In the genomic region with DNA sequence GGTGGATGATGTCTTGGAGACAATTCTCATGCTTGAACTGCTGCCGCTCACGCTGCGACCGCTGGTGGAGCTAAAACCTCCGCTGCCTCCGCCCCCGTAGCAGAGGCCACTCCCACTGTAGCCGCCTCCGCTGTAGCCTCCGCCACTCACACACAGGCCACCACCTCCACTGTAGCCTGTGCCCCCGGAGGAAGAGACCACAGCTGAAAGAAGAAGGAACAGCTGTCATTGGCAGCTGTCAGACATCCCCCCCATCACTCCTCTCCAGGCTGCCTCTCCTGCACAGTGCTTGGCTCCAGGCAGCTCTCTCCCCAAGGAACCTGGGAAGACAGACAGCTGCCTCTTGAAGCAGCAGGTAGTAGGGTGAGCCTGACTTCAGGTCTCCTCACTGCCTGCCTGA, we compare ENCODE assay signal across 9 mouse cellular contexts. TPM values are rescaled to one million over a fixed set of nuclear protein-coding genes. Genes with fewer than 3 reads are reported as not detected.
DNase-seq lines count a peak whose midpoint lies in the region; ATAC-seq lines count a peak whose summit lies in the region.
"Had no signal": no experiment of that assay in that cellular context is flagged by ENCODE, and none has a peak within 500 bp of the region (broad histone marks: within the 10 kb centered on the region; RNA-seq: fewer than 3 reads in every experiment).

No protein-coding gene starts in this region.

- no peak overlapping the region for H3K27ac ChIP-seq in forebrain, embryonic 14.5 days (ENCODE audit: low read depth, low read length)
- no peak overlapping the region for H3K27ac ChIP-seq in intestine, embryonic 14.5 days (ENCODE audit: low read depth)
- H3K27ac ChIP-seq: liver, embryonic 14.5 days had no signal

- H3K27me3 ChIP-seq in forebrain, embryonic 14.5 days (replicated peaks; ENCODE audit: control insufficient read depth, insufficient read depth, low read length) = no peaks in the 10 kb centered on the region
- H3K27me3 ChIP-seq in intestine, embryonic 14.5 days (replicated peaks; ENCODE audit: control insufficient read depth, insufficient read depth, low read length) = no peaks in the 10 kb centered on the region

- H3K4me1 ChIP-seq in forebrain, embryonic 14.5 days (ENCODE audit: control insufficient read depth, insufficient read depth, low read length) = peaks cover 6% of the 10 kb centered on the region
- peaks cover 7% of the 10 kb centered on the region; the same call in 1 of the 2 replicates for H3K4me1 ChIP-seq in intestine, embryonic 14.5 days (replicated peaks; ENCODE audit: control insufficient read depth, insufficient read depth, low read length)

- no peak overlapping the region for H3K4me3 ChIP-seq in forebrain, embryonic 14.5 days (ENCODE audit: low read depth, low read length)
- H3K4me3 ChIP-seq in intestine, embryonic 14.5 days (ENCODE audit: low read depth, low read length) = no peak overlapping the region

- ATAC-seq in forebrain, embryonic 14.5 days = peak; percentile 63
- ATAC-seq in intestine, embryonic 14.5 days (replicated peaks; ENCODE audit: low FRiP score, low TSS enrichment, low read depth) = 0 out of 2 replicates have a peak, but pooled peaks have one; percentile 23

- 2% methylated on average over 11 of the region's 11 CpGs for whole genome bisulfite sequencing in forebrain, embryonic 14.5 days
- WGBS in intestine, embryonic 14.5 days = under 1% methylated on average over 11 of the region's 11 CpGs

- no peak overlapping the region; the same call in 1 of the 2 replicates for H3K9ac ChIP-seq in forebrain, embryonic 14.5 days (ENCODE audit: low read length)
- H3K9ac ChIP-seq in intestine, embryonic 14.5 days (ENCODE audit: low read length) = no peak overlapping the region
- H3K9ac ChIP-seq: liver, embryonic 14.5 days had no signal

- H3K9me3 ChIP-seq in forebrain, embryonic 14.5 days (replicated peaks; ENCODE audit: control insufficient read depth, low read length) = no peaks in the 10 kb centered on the region
- H3K9me3 ChIP-seq in intestine, embryonic 14.5 days (ENCODE audit: control insufficient read depth, low read length) = no peaks in the 10 kb centered on the region

- peak overlapping the region; percentile 37 for H3K4me2 ChIP-seq in forebrain, embryonic 14.5 days (ENCODE audit: low read length)
- H3K4me2 ChIP-seq in intestine, embryonic 14.5 days (ENCODE audit: low read length) = peak overlapping the region; percentile 32

- no peaks in the 10 kb centered on the region for H3K36me3 ChIP-seq in forebrain, embryonic 14.5 days (ENCODE audit: control insufficient read depth, insufficient read depth, low read length)
- no peaks in the 10 kb centered on the region for H3K36me3 ChIP-seq in intestine, embryonic 14.5 days (ENCODE audit: control insufficient read depth, insufficient read depth, low read length)

- peak; percentile 11 to 31 for DNase-seq in cerebellum, postnatal 25 days
- no peak for DNase-seq in cerebellum, adult 9-11 months
- peak; percentile 15 for DNase-seq in Muller cell, postnatal 12 days (ENCODE audit: inconsistent ontology term)
- DNase-seq in forebrain, embryonic 14.5 days (ENCODE audit: low spot score) = peak; percentile 52
- peak; percentile 68 for DNase-seq in intestine, embryonic 14.5 days (ENCODE audit: low spot score)
- DNase-seq in lung, postnatal 14 days = peak; percentile 46
- peak; percentile 9 to 15 for DNase-seq in right cerebral cortex, postnatal 36 days (ENCODE audit: low spot score in 2 of 2)
- DNase-seq in layer of hippocampus, adult 18-20 months (ENCODE audit: low spot score in 2 of 2) = no peak

RNA-seq across cellular contexts. Expression of gene Krt82, which starts 2.7 kb away (rescaled TPM):
- not detected in 2 replicates for polyA plus RNA-seq in forebrain, embryonic 14.5 days (2014; fragmentation: Nextera tagmentation; extraction: Ambion mirVana)
- polyA plus RNA-seq in intestine, embryonic 14.5 days (2014; fragmentation: Nextera tagmentation; extraction: Ambion mirVana) = not detected in 2 replicates
- not detected for total RNA-seq in layer of hippocampus, adult 18-20 months (2021)
- polyA plus RNA-seq: liver, embryonic 14.5 days had no signal

RNA-seq across cellular contexts. Expression of gene Krt90, which starts 9.6 kb away (rescaled TPM):
- polyA plus RNA-seq in forebrain, embryonic 14.5 days (2014; fragmentation: Nextera tagmentation; extraction: Ambion mirVana) = 0.09 and 0.10 TPM in 2 replicates
- polyA plus RNA-seq in intestine, embryonic 14.5 days (2014; fragmentation: Nextera tagmentation; extraction: Ambion mirVana) = 0.07 TPM in 1 of 2 replicates, not detected in the other
- not detected for total RNA-seq in layer of hippocampus, adult 18-20 months (2021)
- polyA plus RNA-seq: liver, embryonic 14.5 days had no signal

RNA-seq across cellular contexts. Expression of gene Krt75, which starts 20.5 kb away (rescaled TPM):
- 0.06 TPM in 1 of 2 replicates, not detected in the other for polyA plus RNA-seq in forebrain, embryonic 14.5 days (2014; fragmentation: Nextera tagmentation; extraction: Ambion mirVana)
- not detected in 2 replicates for polyA plus RNA-seq in intestine, embryonic 14.5 days (2014; fragmentation: Nextera tagmentation; extraction: Ambion mirVana)
- not detected for total RNA-seq in layer of hippocampus, adult 18-20 months (2021)
- polyA plus RNA-seq: liver, embryonic 14.5 days had no signal

RNA-seq across cellular contexts. Expression of gene Krt84, which starts 20.5 kb away (rescaled TPM):
- polyA plus RNA-seq in forebrain, embryonic 14.5 days (2014; fragmentation: Nextera tagmentation; extraction: Ambion mirVana) = not detected in 2 replicates
- not detected in 2 replicates for polyA plus RNA-seq in intestine, embryonic 14.5 days (2014; fragmentation: Nextera tagmentation; extraction: Ambion mirVana)
- total RNA-seq in layer of hippocampus, adult 18-20 months (2021) = not detected
- polyA plus RNA-seq: liver, embryonic 14.5 days had no signal

RNA-seq across cellular contexts. Expression of gene Gm49425, which starts 36.1 kb away (rescaled TPM):
- polyA plus RNA-seq in forebrain, embryonic 14.5 days (2014; fragmentation: Nextera tagmentation; extraction: Ambion mirVana) = not detected in 2 replicates
- polyA plus RNA-seq in intestine, embryonic 14.5 days (2014; fragmentation: Nextera tagmentation; extraction: Ambion mirVana) = not detected in 2 replicates
- not detected for total RNA-seq in layer of hippocampus, adult 18-20 months (2021)
- polyA plus RNA-seq: liver, embryonic 14.5 days had no signal

Comparison
In these comparisons a context has a peak if more than half of its experiments do, and no peak if none do; other contexts are left out.
1. DNase-seq: peak in cerebellum, postnatal 25 days (2 of 2), Muller cell, postnatal 12 days (single experiment), forebrain, embryonic 14.5 days (single experiment), intestine, embryonic 14.5 days (single experiment), lung, postnatal 14 days (single experiment) and right cerebral cortex, postnatal 36 days (2 of 2); none in cerebellum, adult 9-11 months (single experiment) and layer of hippocampus, adult 18-20 months (0 of 2).